Mouse (Mus musculus) v-Abl transformed pro-B cells (cell line): ENCODE results near the gene Slc22a16.
"Not testable (repeated sequence)": the region's sequence is repeated elsewhere in the genome, so short reads cannot be mapped to it uniquely, and the experiment has no call there.

Experiments used
- in situ Hi-C, 2 experiments: fragments of 400-800 bp; cut with MboI; formaldehyde crosslinking; loops; one replicate each; pipeline ENCODE4 v1.15.1; 2025; ENCODE audit not compliant: unreplicated experiment in 2 of 2

The Slc22a16 gene

DNA sequence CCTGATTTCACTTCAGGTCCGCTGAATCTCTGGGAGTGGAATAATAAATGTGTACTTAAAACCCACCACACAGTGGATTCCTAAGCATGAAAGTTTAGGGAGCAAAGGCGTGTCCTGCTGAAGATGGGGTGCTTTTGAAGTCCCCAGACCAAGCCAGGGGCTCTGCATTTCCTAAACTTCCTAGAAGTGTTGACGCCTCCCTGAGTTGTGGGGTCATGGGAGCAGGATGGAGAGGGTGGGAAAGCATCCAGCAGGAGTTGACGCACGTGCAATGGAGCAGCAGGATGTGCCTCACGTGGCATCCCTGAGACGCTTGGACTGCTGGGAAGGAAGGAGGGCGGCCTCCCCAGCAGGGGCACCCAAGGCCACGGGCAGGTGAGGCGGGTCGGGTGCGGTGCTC is at the start of gene Slc22a16:
Gene Slc22a16 (plus strand): TSS at position 301 of the 400 bp plus-strand sequence.
- in situ Hi-C loops: no loop called here

DNA sequence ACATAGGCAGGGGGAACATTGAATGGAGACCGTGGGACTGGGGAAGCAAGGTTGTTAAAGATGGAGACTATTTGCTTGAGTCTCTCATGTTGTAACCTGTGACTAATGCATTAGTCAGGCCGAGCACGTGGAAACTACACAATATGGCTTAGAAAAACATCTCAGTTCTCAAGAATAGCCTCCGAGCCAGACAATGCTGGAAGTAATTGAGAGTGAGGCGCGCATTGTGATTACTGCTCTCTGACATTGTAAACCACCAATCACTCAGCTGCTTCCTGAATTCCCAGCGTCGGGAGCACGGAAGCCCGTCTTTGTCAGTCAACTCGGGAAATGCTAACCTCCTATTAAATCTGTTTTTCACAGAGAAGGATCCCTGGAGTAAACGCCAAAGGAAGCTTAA is 48.6 kb upstream of the Slc22a16 start:
- in situ Hi-C loops: loop anchor here (5.0 kb wide), 1 partner anchor 149 kb away; no protein-coding TSS in a partner anchor

DNA sequence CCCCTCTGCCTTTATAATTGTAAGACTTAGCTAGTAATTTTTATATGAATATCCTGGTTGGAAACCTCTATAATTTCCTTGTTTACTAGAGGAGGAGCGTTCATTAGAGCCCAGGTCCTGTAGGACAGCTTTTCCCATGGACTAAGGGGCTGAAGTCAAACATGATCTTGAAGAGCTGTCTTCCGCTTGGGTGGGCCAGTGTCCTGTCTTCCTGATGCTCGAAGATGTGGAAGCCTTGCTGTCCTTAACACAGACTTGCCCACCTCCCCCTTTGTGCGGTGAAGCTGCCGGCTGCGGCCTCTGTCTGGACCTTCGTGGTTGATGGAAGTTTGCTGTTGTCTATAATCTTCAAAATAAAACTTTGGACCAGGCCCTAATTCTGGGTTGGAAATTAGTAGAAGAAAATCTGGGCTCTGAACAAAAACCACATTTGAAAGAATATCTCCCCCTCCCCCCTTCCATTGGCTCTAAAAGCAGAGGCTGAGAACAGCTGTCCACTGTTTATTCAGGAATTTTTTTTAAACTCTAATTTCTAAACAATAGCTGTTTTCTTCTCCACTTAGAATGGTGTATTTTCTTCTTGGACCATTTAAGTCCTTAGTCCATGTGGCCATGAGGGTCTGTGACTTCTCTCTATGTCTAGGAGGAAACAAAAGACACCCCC is 46.7 kb upstream of the Slc22a16 start:
- in situ Hi-C loops: loop anchor here (5.0 kb wide), 1 partner anchor 151 kb away; no protein-coding TSS in a partner anchor

DNA sequence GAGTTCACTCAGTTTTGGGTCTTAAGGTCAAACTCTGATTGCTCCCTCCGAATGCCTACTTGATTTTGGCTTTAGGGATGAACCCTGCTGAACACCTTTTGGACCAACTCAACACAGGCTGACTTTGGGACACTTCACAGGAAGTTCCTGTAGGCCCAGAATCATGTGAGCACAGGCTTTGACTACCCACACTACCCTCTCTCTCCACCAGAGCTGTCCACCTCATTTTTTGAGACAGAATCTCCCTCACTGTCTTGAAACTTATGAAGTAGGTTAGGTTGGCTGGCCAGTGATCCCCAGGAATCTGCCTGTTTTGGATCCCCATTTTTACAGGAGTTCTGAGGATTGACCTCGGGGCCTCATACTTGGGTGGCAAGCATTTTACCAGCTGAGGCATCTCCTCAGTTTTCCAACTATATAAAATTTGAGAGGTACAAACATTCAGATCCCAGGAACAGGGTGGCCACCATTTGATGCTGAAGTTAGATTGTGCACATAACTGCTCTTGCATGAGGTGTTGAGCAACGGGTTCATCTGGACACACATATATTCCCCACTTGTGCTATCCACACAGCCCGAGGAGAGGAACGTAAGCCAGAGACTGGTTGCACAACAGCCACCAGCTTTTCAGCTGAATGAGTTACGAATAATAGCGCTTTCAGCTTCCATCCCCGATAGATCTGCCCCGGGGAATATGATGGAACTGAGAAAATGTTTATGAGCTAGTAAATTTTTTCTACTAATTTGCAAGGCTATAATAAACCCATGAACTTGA is 45.9 kb upstream of the Slc22a16 start:
- in situ Hi-C loops: loop anchor here (5.0 kb wide), 1 partner anchor 152 kb away; no protein-coding TSS in a partner anchor

DNA sequence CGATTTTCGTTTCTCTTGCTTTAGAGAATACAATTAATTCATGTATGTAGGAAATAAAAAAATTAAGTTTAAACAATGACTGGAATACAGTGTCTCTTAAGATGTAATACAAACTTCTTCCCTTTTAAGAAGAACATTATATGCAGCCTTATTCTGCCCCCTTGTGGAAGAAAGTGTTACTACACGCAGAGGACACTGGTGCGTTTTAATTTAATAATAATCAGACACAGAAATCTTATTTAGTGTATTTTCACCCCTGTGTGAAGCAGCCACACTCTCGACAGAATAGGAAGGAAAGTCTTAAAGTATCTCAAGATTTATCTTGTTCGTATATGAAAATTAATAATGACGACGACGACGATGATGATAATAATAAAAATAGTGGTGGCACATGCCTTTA is 45.1 kb upstream of the Slc22a16 start:
- in situ Hi-C loops: loop anchor here (5.0 to 25.0 kb wide), 4 partner anchors 153 to 1363 kb away; partner anchors contain the start of genes Ccn6 (in 2 of the 2) and Gtf3c6 (in 2 of the 2)

DNA sequence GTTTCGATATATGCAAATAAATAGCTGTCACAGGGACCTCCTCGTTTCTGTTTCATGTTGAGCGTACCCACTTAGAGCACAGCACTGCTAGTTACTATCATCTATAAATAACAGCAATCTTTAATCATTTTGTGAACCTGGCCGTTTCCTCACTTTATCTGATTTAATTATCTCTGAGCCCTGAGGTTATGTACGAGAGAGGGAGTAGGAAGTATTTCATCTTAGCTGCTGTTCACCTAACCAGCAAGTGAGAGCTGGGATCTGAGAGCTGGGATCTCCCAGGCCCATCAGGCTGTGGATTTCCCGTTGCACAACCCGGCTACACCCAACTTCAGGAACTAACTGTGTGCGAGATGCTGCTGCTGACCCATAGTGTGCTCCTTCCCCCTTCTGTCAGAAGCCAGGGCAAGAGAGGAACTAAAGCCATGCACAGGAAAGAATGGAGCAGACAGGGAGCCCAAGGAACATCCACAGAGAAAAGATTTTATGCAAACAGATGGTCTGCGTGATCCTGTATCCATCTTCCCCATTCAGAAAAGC is 44.5 kb upstream of the Slc22a16 start:
- in situ Hi-C loops: loop anchor here (5.0 to 25.0 kb wide), 3 partner anchors 268 to 1363 kb away; partner anchors contain the start of genes Ccn6 (in 2 of the 2) and Gtf3c6 (in 2 of the 2)

DNA sequence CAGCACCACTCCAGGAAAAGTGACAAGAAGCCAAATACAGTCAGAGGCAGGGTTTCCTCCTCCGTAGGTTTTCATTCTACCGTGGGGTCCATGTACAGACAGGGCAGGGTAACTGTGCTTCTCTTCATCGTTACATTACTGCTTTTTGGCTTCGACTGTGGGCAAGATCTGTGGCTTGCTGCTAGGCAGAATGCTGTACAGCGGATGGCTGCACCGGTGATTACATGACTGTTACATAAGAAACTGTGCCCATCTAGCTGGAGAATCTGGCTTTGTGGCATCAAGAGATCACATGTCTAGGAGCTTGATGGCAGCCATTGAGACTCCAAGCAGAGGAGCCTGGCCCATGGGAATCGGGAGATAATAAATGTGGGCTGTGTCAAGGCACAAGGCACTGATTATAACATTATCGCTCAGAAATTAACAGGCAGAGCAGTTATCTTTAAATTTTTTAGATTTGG is 43.8 kb upstream of the Slc22a16 start:
- in situ Hi-C loops: loop anchor here (5.0 to 25.0 kb wide), 3 partner anchors 269 to 1364 kb away; partner anchors contain the start of genes Ccn6 (in 2 of the 2) and Gtf3c6 (in 2 of the 2)

DNA sequence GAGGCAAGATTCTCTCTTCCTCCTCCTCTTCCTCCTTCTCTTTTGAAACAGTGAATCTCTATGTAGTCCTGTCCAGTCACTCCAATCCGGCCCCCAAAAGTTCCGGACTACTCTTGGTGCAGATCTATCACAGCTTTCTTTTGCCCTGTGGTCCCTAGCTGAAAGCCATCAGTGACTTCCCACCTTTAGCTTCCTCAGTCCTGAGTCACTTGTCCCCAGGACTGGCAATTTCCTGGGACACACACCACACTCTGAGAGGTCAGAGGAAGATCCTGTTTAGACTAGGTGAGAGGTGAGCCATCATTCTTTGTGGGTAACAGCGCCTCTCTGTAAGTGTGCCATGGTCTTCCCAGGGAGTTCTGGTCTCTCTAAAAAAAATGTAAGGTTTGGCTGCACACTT is 43.1 kb upstream of the Slc22a16 start:
- in situ Hi-C loops: loop anchor here (5.0 to 25.0 kb wide), 3 partner anchors 270 to 1365 kb away; partner anchors contain the start of genes Ccn6 (in 2 of the 2) and Gtf3c6 (in 2 of the 2)

DNA sequence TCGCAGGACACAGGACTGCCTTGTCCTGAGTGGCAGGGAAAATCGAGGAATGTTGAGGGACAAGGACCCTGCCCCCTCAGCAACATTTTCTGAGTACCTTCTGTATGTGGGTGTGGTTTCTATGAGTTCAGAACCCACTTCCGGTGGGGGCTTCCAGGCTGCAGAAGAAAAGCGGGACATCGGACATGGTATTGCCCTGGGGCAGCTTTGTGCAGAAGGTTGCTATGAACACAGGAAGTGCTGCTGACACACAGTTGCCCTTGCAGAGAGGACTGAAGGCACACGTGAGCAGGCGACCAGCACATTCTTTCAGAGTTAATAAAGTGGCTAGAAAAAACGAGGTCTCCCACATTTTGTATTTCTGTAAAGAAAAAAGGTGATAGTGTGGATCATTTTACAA is 42.6 kb upstream of the Slc22a16 start:
- in situ Hi-C loops: loop anchor here (5.0 to 25.0 kb wide), 3 partner anchors 270 to 1365 kb away; partner anchors contain the start of genes Ccn6 (in 2 of the 2) and Gtf3c6 (in 2 of the 2)

DNA sequence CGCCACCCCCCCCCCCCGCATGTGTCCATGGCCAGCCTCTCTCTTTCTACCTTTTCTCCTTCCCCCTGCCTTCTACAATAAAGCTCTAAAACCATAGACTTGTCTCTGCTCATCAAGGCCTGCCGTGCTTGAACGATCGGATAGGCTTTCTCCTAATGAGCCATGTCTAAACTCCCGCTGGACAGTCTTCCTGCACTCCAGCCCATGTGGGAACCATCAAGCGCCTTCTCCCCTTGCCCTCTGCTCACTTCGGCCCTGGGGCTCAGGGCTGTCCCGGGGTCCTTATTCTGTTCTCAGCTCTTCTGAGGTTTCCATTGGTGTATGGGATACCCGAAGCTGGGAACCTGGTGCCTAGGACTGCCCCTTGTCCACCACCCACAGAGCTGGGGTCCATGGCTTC is 41.5 kb upstream of the Slc22a16 start:
- in situ Hi-C loops: loop anchor here (5.0 to 25.0 kb wide), 3 partner anchors 271 to 1366 kb away; partner anchors contain the start of genes Ccn6 (in 2 of the 2) and Gtf3c6 (in 2 of the 2)

DNA sequence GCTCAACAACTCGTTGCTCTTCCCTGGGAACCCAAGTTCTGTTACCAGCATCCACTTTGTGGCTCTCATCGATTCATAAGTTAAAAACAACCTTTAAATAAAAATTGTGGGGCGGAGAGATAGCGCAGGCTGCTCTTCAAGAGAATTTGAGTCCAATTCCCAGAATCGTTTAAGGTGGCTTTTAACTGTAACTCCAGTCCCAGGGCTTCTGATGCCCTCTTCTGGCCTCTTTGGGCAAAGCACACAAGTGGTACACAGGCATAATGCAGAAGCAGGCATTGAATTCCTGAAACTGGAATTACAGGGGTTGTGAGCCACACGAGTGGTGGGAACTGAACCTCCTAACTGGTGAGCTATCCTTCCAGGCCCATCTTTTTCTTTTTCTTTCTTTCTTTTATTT is 40.5 kb upstream of the Slc22a16 start:
- in situ Hi-C loops: loop anchor here (5.0 to 25.0 kb wide), 5 partner anchors 272 to 1367 kb away; partner anchors contain the start of genes Ccn6 (in 2 of the 2) and Gtf3c6 (in 2 of the 2)

DNA sequence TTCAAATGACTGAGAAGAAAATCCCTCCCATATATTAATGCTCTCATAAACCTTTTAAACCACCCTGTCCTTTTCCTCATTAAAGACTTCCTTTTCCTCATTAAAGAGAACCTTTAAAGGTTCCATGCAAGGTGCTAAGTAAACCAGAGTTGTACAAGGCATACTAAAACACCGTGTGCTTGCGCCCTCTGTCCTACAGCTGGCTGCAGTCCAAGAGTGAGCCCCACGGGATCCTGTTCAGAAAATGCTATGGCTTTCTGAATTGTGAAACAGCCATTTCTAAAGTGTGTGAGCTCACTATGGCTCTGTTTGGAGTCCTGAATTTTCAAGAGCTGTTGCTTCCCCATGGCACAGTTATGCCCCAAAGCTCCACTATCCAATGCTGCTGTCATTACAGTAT is 39.5 kb upstream of the Slc22a16 start:
- in situ Hi-C loops: loop anchor here (5.0 to 25.0 kb wide), 4 partner anchors 473 to 1368 kb away; partner anchors contain the start of gene Ccn6 (in 2 of the 2)

DNA sequence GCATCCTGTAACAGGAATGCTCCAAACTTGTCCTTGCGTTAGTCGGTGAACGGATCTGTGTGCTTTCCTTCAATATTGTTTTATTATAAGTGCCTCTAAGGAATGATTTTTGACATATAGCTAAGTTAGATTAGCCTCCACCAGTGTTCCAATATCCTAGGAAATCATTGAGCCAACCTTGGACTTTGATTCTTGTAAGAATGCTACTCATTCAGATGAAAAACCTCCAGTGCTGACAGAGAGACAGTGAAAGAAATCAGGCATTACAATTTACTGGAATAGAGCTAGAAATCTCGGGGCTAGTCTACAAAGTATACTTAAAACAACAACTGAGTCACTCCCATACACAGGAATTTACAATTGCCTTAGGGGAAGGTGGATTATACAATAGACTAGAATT is 37.5 kb upstream of the Slc22a16 start:
- in situ Hi-C loops: loop anchor here (5.0 to 25.0 kb wide), 4 partner anchors 475 to 1370 kb away; partner anchors contain the start of gene Ccn6 (in 2 of the 2)

DNA sequence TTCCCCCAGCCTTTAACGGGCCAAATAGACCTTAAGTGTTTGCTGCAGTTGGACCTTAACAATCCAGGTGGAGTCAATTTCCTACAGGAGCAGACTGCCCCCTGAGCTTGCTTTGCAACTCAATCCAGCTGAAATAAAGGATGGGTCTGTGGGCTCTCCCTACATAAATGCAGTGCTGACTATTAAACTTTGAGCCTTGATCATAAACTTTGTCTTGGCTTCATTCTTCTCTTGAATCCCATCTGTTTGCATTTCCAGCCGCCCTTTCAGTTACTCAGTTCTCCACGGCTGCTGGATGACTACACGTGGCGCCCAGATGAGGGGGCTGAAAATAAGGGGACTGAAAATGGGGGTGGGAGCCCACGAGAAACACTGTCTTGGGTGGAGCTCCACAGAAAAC is 28.8 kb upstream of the Slc22a16 start:
- in situ Hi-C loops: loop anchor here (25.0 kb wide), 2 partner anchors 729 to 1379 kb away; partner anchors contain the start of gene Ccn6 (in 2 of the 2)

DNA sequence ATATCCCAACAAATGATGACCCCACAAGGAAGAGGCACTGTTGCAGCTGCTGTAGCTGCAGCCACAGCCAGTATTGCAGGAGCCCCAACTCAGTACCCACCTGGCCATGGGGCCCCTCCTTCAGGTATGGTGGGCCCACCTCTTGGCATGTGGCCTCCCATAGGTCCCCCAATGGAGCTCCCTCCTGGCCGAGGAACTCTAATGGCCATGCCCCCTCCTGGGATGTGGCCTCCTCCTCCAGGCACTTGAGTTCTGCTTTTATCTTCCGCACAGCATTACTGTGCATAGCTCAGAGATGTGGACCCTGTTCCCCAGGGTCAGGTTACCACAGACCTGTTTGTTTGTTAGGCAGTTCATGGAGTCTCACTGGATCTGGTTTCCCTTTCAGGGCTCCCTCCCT is 20.8 kb upstream of the Slc22a16 start:
- in situ Hi-C loops: loop anchor here (25.0 kb wide), 2 partner anchors 737 to 1387 kb away; partner anchors contain the start of gene Ccn6 (in 2 of the 2)

DNA sequence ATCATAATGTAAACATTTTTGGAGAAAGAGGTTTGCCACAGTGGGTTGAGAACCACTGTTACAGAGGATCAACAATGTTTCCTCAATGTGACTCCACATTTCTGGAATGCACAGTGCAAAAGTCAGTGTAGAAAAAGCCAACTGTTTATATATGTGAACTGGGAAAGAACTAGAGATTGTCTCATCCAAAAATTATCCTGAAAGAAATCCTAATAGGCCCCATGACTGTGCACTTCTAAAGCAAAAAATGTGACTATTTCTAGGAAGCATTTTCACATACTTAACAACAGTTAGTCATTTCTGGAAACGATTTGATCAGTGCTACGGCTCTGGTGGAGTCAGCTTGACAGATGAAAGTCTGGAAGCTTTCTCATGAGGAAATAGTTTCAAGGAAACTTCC is 18.3 kb upstream of the Slc22a16 start:
- in situ Hi-C loops: no loop called here

DNA sequence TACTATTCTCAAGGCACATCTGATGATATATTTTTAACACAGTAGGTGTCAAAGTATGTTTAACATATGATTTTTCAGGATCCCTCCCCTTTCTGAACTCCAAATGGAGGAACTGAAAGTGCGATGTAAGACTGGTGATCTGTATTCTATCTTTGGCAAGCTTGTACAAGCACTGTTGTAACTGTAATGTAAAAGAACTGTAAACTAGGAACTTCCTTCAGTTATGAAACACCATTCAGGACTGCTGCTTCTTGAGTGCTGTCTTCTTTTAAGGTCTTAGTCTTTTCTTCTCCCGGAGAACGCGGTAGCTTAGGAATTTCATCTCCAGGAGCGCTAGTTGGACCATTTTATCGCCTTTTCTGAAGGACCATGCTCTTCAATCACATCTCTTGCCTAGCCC is 4.4 kb upstream of the Slc22a16 start:
- in situ Hi-C loops: not testable (repeated sequence)

DNA sequence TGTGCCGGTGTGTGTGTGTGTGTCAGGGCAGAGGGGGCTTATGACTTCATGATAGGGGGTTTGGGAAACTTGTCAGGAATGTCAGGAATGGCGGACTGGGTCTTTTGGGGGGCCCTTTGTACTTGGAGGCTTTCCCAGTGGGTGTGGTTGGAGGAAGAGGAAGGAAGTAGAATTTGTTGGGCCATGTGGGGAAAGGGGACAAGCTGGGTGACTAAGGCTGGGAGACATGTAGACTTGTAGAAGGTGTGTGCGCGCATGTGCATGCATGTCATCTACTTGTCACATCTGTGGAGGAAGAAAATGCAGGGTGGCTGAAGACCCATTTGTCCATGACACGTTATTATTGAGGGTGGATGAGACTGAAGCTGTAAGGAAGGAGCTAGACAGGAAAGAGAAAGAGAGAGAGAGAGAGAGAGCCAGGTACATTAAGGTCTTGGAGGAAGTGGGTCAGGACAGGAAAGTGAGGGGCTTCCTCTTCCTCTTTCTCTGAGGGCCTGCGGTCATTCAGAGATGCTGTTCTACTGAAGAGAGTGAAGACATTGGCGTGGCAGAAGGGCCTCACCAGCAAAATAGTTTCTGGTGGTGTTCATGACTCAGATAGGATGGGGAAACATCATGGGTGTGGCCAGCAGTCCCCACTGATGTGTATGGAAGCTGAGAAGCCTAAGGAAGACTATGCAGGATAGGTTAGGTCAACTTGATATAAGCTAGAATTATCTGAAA is 5.9 kb downstream of the Slc22a16 start:
- in situ Hi-C loops: no loop called here

DNA sequence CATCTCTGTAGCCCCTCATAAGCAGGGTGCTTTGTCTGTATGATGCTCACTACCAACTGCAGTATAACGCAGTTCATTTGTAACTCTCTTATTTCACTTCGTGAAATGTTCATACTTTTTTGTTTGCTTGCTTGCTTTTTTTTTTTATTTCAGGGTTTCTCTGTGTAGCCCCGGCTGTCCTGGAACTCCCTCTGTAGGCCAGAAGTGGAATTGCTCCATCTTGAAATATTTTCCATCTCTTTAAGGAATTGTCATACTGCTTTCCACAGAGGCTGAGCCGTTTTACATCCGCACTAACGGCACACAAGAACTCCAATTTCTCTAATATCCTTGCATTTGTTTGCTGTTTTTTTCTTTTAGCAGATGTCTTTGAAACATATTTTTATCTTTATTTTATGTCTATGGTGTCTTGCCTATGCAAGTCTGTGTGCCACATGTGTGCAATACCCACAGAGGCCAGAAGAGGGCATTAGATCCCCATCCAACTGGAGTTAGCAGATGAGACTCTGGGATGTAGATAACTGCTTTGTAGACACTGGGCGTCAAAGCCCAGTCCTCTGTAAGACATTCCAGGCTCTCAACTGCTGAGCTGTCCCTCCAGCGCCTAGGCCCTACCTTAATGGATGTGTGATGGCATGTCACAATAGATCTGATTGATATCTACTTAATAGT is 13.6 kb downstream of the Slc22a16 start:
- in situ Hi-C loops: no loop called here
